Mouse (Mus musculus): ENCODE results near the gene Hist2h3c2. TPM values are rescaled to one million over a fixed set of nuclear protein-coding genes. Genes with fewer than 3 reads are reported as not detected.
A peak's percentile ranks its signal among the peaks of the same experiment; 100 is the strongest.
"Not testable (repeated sequence)": the region's sequence is repeated elsewhere in the genome, so short reads cannot be mapped to it uniquely, and the experiment has no call there.

Gene Hist2h3c2
- polyA plus RNA-seq, 1 experiment from 2014 or later: 8.7 TPM

GRCm38 (mm10) chr3:96243921-96244572, 5.1 kb upstream of the Hist2h3c2 start:
- H3K4me3 ChIP-seq (replicated peaks): peak overlapping the region; percentile 52; the same call in 1 of the 2 replicates
- peak overlapping the region; percentile 57 for H3K4me2 ChIP-seq
- no peak overlapping the region; the same call in 1 of the 2 replicates for H3K9ac ChIP-seq
- no peaks in the 10 kb centered on the region for H3K27me3 ChIP-seq (replicated peaks)
- H3K27ac ChIP-seq: peak overlapping the region; percentile 99
- WGBS: 73% methylated on average over 7 of the region's 7 CpGs
- H3K4me1 ChIP-seq: peaks cover 17% of the 10 kb centered on the region; the same call in 1 of the 2 replicates
- H3K36me3 ChIP-seq: no peaks in the 10 kb centered on the region
- H3K9me3 ChIP-seq: no peaks in the 10 kb centered on the region
- no peak for ATAC-seq (ENCODE audit: insufficient read depth, low FRiP score, low read depth)

DNA sequence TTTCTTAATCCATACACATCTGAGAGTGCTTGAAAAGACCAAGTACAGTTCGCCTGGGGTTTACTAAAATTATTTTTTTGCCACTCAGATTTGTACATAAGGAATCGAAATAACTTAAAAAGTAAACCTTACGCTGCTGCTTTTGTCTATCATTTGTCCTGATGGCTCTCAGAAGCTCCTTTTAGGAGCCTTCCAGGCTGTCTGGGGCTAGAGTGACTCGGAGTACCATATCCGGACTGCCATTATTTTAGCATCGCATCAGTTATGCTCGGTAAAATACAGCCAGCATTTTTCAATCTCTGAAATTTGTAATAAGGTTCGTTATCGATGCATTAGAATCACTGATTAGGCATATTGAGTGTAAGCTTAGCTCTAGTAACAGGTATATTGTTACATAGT, 1.9 kb upstream of the Hist2h3c2 start:
- WGBS: 75% methylated on average over 9 of the region's 9 CpGs

DNA sequence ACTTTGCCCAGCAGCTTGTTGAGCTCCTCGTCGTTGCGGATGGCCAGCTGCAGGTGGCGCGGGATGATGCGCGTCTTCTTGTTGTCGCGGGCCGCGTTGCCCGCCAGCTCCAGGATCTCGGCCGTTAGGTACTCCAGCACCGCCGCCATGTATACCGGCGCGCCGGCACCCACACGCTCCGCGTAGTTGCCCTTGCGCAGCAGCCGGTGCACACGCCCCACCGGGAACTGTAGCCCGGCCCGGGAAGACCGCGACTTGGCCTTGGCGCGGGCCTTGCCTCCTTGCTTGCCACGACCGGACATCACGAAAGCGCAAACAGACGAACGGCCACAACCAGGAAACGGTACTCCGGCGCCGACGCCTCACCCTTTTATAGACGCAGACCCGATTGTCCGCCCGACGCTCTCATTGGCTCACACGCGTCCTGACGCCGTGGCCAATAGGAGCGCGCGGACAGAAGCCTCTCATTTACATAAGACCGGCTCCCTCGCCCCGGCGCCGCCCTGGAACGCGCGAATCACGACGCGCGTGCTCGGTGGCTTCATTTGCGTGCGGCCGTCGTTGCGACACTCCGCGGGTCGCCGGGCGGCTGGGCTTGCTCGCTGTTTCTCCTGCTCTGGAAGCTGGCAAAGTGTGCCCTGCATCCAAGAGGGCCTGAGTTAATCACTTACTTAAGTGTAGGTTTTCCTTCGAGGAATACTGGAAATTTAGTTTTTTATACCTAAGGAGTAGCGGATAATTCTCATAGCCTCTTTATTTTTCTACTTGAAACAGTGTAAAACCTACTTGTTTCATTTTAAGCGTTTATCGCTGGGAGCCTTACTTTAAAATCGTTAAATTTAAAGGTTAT, 1.2 kb upstream of the Hist2h3c2 start, which contains the start of gene Hist2h2aa2:
Gene Hist2h2aa2 (minus strand): TSS at position 328 of the 850 bp plus-strand sequence.
- H3K9me3 ChIP-seq; H3K9ac ChIP-seq; H3K36me3 ChIP-seq; H3K27me3 ChIP-seq (replicated peaks): not testable (repeated sequence)
- Histone ChIP-seq H3K4me2 (peak within 1 kb of the TSS; percentile 45), H3K4me1 (peaks cover 21% of the 10 kb centered on the region), H3K4me3 (replicated peaks) (peak within 1 kb of the TSS; percentile 33), H3K27ac (peak within 1 kb of the TSS; percentile 90)
- peak; percentile 82 for ATAC-seq (ENCODE audit: insufficient read depth, low FRiP score, low read depth)
- WGBS: 2% methylated on average over 48 of the region's 85 CpGs

More for the DNA sequence above, 1.9 kb upstream of the Hist2h3c2 start:
- H3K9me3 ChIP-seq: no peaks in the 10 kb centered on the region
- ATAC-seq (ENCODE audit: insufficient read depth, low FRiP score, low read depth): no peak
- H3K4me2 ChIP-seq: peak overlapping the region; percentile 45; the same call in 1 of the 2 replicates
- H3K27me3 ChIP-seq (replicated peaks): no peaks in the 10 kb centered on the region
- peaks cover 21% of the 10 kb centered on the region for H3K4me1 ChIP-seq
- peak overlapping the region; percentile 90 for H3K27ac ChIP-seq
- no peak overlapping the region for H3K4me3 ChIP-seq (replicated peaks)
- H3K9ac ChIP-seq: no peak overlapping the region
- no peaks in the 10 kb centered on the region for H3K36me3 ChIP-seq

GRCm38 (mm10) chr3:96237904-96238511, 919 bp downstream of the Hist2h3c2 start:
- under 1% methylated on average over 12 of the region's 12 CpGs for WGBS
- Histone ChIP-seq H3K4me3 (replicated peaks) (peak overlapping the region; percentile 44), H3K27ac (peak overlapping the region; percentile 76), H3K9ac (peak overlapping the region; percentile 52), H3K9me3 (no peaks in the 10 kb centered on the region), H3K4me2 (peak overlapping the region; percentile 54), H3K27me3 (replicated peaks) (no peaks in the 10 kb centered on the region), H3K4me1 (peaks cover 8% of the 10 kb centered on the region), H3K36me3 (no peaks in the 10 kb centered on the region)
- ATAC-seq (ENCODE audit: insufficient read depth, low FRiP score, low read depth): no peak

DNA sequence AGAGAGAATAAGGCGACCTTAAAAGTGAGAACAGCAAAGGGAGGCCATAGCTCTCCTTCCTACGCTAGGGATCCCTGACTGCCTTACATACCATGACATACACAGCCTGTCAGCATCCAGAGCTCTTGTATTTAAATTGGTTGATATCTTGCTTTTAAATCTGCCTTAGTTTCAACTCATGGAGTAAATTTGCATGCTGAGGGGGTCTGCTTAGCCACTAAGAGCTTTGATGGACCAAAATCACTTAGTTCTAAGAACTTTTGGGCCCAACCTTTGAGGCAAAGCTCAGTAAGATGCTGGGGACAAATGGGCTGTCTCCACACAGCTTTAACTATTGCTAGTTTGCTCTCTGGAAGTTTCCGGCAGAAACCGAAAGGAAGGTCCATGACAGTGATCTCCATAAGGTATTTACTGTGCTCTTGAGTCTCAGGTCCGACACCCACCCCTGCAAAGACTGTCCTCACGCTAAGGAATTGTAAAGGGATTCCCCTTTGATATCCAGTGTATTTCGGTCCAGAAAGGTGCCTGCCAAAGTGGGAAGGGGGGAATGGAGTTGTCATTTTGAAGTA, 1.5 kb downstream of the Hist2h3c2 start:
- Histone ChIP-seq H3K9ac (peak overlapping the region; percentile 52), H3K9me3 (no peaks in the 10 kb centered on the region), H3K4me2 (peak overlapping the region; percentile 54), H3K36me3 (no peaks in the 10 kb centered on the region), H3K27ac (peak overlapping the region; percentile 76), H3K4me3 (replicated peaks) (peak overlapping the region; percentile 44), H3K4me1 (peaks cover 8% of the 10 kb centered on the region), H3K27me3 (replicated peaks) (no peaks in the 10 kb centered on the region)
- no peak for ATAC-seq (ENCODE audit: insufficient read depth, low FRiP score, low read depth)
- 16% methylated on average over 7 of the region's 7 CpGs for WGBS

GRCm38 (mm10) chr3:96236834-96237334, 2.0 kb downstream of the Hist2h3c2 start:
- Histone ChIP-seq H3K27me3 (replicated peaks) (no peaks in the 10 kb centered on the region), H3K9me3 (no peaks in the 10 kb centered on the region), H3K4me3 (replicated peaks) (peak overlapping the region; percentile 44), H3K27ac (peak overlapping the region; percentile 76), H3K36me3 (no peaks in the 10 kb centered on the region), H3K9ac (peak overlapping the region; percentile 52; the same call in 1 of the 2 replicates), H3K4me2 (peak overlapping the region; percentile 54), H3K4me1 (peaks cover 8% of the 10 kb centered on the region)
- no peak for ATAC-seq (ENCODE audit: insufficient read depth, low FRiP score, low read depth)
- 69% methylated on average over 4 of the region's 4 CpGs for WGBS

GRCm38 (mm10) chr3:96235836-96236235, 3.1 kb downstream of the Hist2h3c2 start:
- Histone ChIP-seq H3K9ac (no peak overlapping the region), H3K4me2 (no peak overlapping the region), H3K9me3 (no peaks in the 10 kb centered on the region), H3K4me1 (peaks cover 8% of the 10 kb centered on the region), H3K27me3 (replicated peaks) (no peaks in the 10 kb centered on the region), H3K4me3 (replicated peaks) (no peak overlapping the region), H3K36me3 (no peaks in the 10 kb centered on the region), H3K27ac (no peak overlapping the region)
- no peak for ATAC-seq (ENCODE audit: insufficient read depth, low FRiP score, low read depth)
- 58% methylated on average over 3 of the region's 3 CpGs for WGBS

GRCm38 (mm10) chr3:96234914-96235313, 4.0 kb downstream of the Hist2h3c2 start:
- no peak for ATAC-seq (ENCODE audit: insufficient read depth, low FRiP score, low read depth)
- Histone ChIP-seq H3K27ac (no peak overlapping the region), H3K27me3 (replicated peaks) (no peaks in the 10 kb centered on the region), H3K4me3 (replicated peaks) (no peak overlapping the region), H3K9ac (no peak overlapping the region), H3K4me2 (no peak overlapping the region), H3K4me1 (peaks cover 8% of the 10 kb centered on the region), H3K36me3 (no peaks in the 10 kb centered on the region), H3K9me3 (no peaks in the 10 kb centered on the region)
- 87% methylated on average over 2 of the region's 2 CpGs for WGBS

DNA sequence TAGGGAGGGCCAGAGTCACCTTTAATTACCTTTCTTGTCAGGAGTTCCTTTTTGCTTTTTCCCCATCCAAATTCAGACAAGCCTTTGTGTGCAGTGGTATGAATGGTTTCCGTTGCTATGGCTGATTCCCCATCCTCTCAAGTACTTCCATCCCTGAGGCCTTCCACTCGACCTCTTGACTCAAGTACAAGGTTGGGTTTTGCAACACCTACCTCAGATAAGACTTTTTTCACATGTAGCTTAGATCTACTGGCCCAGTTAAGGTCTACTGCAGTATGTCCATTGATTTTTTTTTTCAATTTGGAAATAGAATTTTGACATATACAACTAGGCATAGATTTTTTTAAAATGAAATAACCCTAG, 7.2 kb downstream of the Hist2h3c2 start:
- H3K27ac ChIP-seq: no peak overlapping the region

GRCm38 (mm10) chr3:96230910-96231757, 7.8 kb downstream of the Hist2h3c2 start:
- no peaks in the 10 kb centered on the region for H3K4me1 ChIP-seq
- H3K27me3 ChIP-seq (replicated peaks): no peaks in the 10 kb centered on the region
- H3K4me2 ChIP-seq: no peak overlapping the region
- H3K36me3 ChIP-seq: no peaks in the 10 kb centered on the region
- WGBS: 76% methylated on average over 4 of the region's 4 CpGs
- ATAC-seq (ENCODE audit: insufficient read depth, low FRiP score, low read depth): no peak
- H3K27ac ChIP-seq: no peak overlapping the region
- no peaks in the 10 kb centered on the region for H3K9me3 ChIP-seq
- H3K9ac ChIP-seq: no peak overlapping the region
- no peak overlapping the region for H3K4me3 ChIP-seq (replicated peaks)

More for the DNA sequence above, 7.2 kb downstream of the Hist2h3c2 start:
- no peaks in the 10 kb centered on the region for H3K36me3 ChIP-seq
- ATAC-seq (ENCODE audit: insufficient read depth, low FRiP score, low read depth): no peak
- no peaks in the 10 kb centered on the region for H3K27me3 ChIP-seq (replicated peaks)
- H3K4me1 ChIP-seq: peaks cover under 1% of the 10 kb centered on the region
- WGBS: 61% methylated on average over 2 of the region's 2 CpGs
- no peak overlapping the region for H3K4me2 ChIP-seq
- H3K4me3 ChIP-seq (replicated peaks): no peak overlapping the region
- H3K9me3 ChIP-seq: no peaks in the 10 kb centered on the region
- H3K9ac ChIP-seq: no peak overlapping the region

DNA sequence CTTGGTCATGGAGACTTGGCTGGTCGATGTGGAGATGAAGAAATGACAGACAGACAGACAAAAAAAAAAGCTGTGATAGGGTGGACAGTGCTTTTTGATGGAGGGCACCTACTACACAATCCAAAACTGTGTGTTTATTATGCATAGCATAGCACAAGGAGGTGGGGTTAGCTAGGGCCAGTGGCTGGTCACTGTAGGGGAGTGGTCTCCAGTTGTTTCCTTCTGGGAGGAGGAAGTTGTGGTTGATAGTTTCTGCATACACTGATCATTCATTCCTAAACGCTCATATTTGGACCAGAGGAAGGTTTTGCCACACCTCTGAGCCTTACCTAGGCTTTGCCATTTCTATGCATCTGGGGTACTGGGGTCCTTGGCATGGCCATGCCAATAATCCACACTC, 8.5 kb downstream of the Hist2h3c2 start:
- no peaks in the 10 kb centered on the region for H3K9me3 ChIP-seq
- H3K27me3 ChIP-seq (replicated peaks): no peaks in the 10 kb centered on the region
- H3K4me3 ChIP-seq (replicated peaks): no peak overlapping the region
- WGBS: 69% methylated on average over 2 of the region's 2 CpGs
- no peaks in the 10 kb centered on the region for H3K4me1 ChIP-seq
- H3K4me2 ChIP-seq: no peak overlapping the region
- H3K27ac ChIP-seq: no peak overlapping the region
- H3K36me3 ChIP-seq: no peaks in the 10 kb centered on the region
- no peak overlapping the region for H3K9ac ChIP-seq
- no peak for ATAC-seq (ENCODE audit: insufficient read depth, low FRiP score, low read depth)

Measured in stomach, embryonic 15.5 days (tissue).